Mouse (Mus musculus): ENCODE measurements around the gene Gm21970. TPM values are rescaled to one million over a fixed set of nuclear protein-coding genes. Genes with fewer than 3 reads are reported as not detected.
A peak's percentile ranks its signal among the peaks of the same experiment; 100 is the strongest.
"Not testable (repeated sequence)": the region's sequence is repeated elsewhere in the genome, so short reads cannot be mapped to it uniquely, and the experiment has no call there.

Gm21970 gene
- total RNA-seq, 2 experiments from 2014 or later: not detected

- no peak for ATAC-seq (replicated peaks; ENCODE audit: poor library complexity, severe bottlenecking)
These were observed 41.3 kb downstream of the Gm21970 start for GRCm38 (mm10) chr16:91432720-91433328.

- peak; percentile 60 for ATAC-seq (replicated peaks; ENCODE audit: poor library complexity, severe bottlenecking)
These were observed 41.9 kb downstream of the Gm21970 start for GRCm38 (mm10) chr16:91433329-91433933.

GRCm38 (mm10) chr16:91434119-91434518, 42.6 kb downstream of the Gm21970 start:
- ATAC-seq (replicated peaks; ENCODE audit: poor library complexity, severe bottlenecking): no peak

- peak; percentile 57 for ATAC-seq (replicated peaks; ENCODE audit: poor library complexity, severe bottlenecking)
These were observed 46.6 kb downstream of the Gm21970 start for GRCm38 (mm10) chr16:91438081-91438480.

- not testable (repeated sequence) for ATAC-seq (replicated peaks; ENCODE audit: poor library complexity, severe bottlenecking)
These were observed 47.1 kb downstream of the Gm21970 start for GRCm38 (mm10) chr16:91438599-91438998.

- peak; percentile 36; the same call in 1 of the 2 replicates for ATAC-seq (replicated peaks; ENCODE audit: poor library complexity, severe bottlenecking)
These were observed 49.8 kb downstream of the Gm21970 start for GRCm38 (mm10) chr16:91441366-91441765.

GRCm38 (mm10) chr16:91441811-91442240, 50.3 kb downstream of the Gm21970 start:
- ATAC-seq (replicated peaks; ENCODE audit: poor library complexity, severe bottlenecking): no peak

- ATAC-seq (replicated peaks; ENCODE audit: poor library complexity, severe bottlenecking): no peak
These were observed 50.9 kb downstream of the Gm21970 start for GRCm38 (mm10) chr16:91442446-91442845.

- ATAC-seq (replicated peaks; ENCODE audit: poor library complexity, severe bottlenecking): no peak
These were observed 51.7 kb downstream of the Gm21970 start for GRCm38 (mm10) chr16:91443211-91443611.

GRCm38 (mm10) chr16:91444847-91445246, 53.3 kb downstream of the Gm21970 start:
- no peak for ATAC-seq (replicated peaks; ENCODE audit: poor library complexity, severe bottlenecking)

GRCm38 (mm10) chr16:91445566-91445965, 54.0 kb downstream of the Gm21970 start:
- ATAC-seq (replicated peaks; ENCODE audit: poor library complexity, severe bottlenecking): no peak

- ATAC-seq (replicated peaks; ENCODE audit: poor library complexity, severe bottlenecking): peak; percentile 57
These were observed 55.4 kb downstream of the Gm21970 start for GRCm38 (mm10) chr16:91446778-91447511.

GRCm38 (mm10) chr16:91447512-91447900, 56.0 kb downstream of the Gm21970 start:
- no peak for ATAC-seq (replicated peaks; ENCODE audit: poor library complexity, severe bottlenecking)

GRCm38 (mm10) chr16:91448088-91448487, 56.6 kb downstream of the Gm21970 start:
- no peak for ATAC-seq (replicated peaks; ENCODE audit: poor library complexity, severe bottlenecking)

GRCm38 (mm10) chr16:91448895-91449294, 57.4 kb downstream of the Gm21970 start:
- ATAC-seq (replicated peaks; ENCODE audit: poor library complexity, severe bottlenecking): no peak

- ATAC-seq (replicated peaks; ENCODE audit: poor library complexity, severe bottlenecking): no peak
These were observed 58.9 kb downstream of the Gm21970 start for GRCm38 (mm10) chr16:91450137-91451064.

- ATAC-seq (replicated peaks; ENCODE audit: poor library complexity, severe bottlenecking): peak; percentile 68
These were observed 60.4 kb downstream of the Gm21970 start for GRCm38 (mm10) chr16:91451949-91452348.

- peak; percentile 35 for ATAC-seq (replicated peaks; ENCODE audit: poor library complexity, severe bottlenecking)
These were observed 60.9 kb downstream of the Gm21970 start for GRCm38 (mm10) chr16:91452363-91452896.

- peak; percentile 58 for ATAC-seq (replicated peaks; ENCODE audit: poor library complexity, severe bottlenecking)
These were observed 64.3 kb downstream of the Gm21970 start for GRCm38 (mm10) chr16:91455868-91456267.

GRCm38 (mm10) chr16:91458301-91458746, 66.8 kb downstream of the Gm21970 start:
- ATAC-seq (replicated peaks; ENCODE audit: poor library complexity, severe bottlenecking): no peak
